Mouse (Mus musculus): ENCODE results near the gene Arhgdib.

DNA sequence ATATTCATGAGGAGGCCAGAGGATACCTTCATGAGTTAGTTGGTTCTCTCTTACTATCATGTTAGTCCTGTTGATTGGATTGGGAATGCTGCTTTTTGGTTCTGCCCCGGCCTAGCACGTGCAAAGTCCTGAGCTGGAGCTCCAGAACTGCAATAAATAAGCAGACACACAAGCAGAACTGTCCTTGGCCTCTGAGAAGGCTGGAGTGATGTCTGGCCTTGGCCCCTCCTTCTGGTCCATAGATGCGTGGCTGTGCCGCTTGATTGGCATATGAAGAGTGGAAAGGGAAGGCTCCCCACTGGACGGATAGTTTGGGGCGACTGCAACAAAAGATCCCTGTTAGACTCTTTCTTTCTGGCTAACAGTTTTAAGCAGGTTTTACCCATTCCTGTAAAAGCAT, 52.6 kb downstream of the Arhgdib start:
- TF ChIP-seq CTCF (IDR thresholded peaks at IDR 0.05; ENCODE audit: low read depth) (no peak), EP300 (IDR thresholded peaks at IDR 0.05; ENCODE audit: low read depth) (no peak)
